Mouse (Mus musculus): ENCODE results near the gene Ccl5.

DNA sequence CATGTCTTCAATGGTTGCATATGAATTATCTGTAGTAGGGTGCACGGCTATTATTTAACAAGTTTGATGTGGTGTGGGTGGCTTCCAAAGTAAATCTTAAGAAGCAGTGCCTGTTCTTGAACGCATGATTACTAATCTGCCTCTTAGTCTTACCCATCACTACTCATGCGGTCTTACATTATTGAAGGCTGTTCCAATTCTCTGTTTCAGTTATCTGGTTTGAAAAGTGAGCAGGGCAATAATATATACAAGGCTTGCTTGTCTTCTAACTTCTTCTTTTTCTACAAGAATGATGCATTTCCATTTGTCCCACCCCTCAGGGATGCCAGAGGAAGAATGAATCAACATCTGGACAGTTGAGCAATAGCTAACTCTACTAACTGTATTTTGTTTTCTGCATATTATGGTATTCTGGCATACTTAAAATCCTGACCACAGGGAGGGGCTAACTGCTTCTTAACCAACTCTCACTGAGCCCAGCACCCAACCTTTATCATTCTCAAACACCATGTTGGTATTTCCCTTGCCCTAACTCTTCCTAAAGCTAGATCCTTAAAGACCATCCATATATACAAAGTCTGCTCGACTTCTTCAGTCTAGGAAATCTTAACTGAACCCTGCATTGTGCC is 46.7 kb upstream of the Ccl5 start:
- TF ChIP-seq CTCF (IDR thresholded peaks at IDR 0.05; ENCODE audit: extremely low read depth, insufficient read length, insufficient replicate concordance, low read depth, low read length) = no peak
- no peak for TF ChIP-seq POLR2A (IDR thresholded peaks at IDR 0.05; ENCODE audit: low read depth, low read length)
